In the genomic region with DNA sequence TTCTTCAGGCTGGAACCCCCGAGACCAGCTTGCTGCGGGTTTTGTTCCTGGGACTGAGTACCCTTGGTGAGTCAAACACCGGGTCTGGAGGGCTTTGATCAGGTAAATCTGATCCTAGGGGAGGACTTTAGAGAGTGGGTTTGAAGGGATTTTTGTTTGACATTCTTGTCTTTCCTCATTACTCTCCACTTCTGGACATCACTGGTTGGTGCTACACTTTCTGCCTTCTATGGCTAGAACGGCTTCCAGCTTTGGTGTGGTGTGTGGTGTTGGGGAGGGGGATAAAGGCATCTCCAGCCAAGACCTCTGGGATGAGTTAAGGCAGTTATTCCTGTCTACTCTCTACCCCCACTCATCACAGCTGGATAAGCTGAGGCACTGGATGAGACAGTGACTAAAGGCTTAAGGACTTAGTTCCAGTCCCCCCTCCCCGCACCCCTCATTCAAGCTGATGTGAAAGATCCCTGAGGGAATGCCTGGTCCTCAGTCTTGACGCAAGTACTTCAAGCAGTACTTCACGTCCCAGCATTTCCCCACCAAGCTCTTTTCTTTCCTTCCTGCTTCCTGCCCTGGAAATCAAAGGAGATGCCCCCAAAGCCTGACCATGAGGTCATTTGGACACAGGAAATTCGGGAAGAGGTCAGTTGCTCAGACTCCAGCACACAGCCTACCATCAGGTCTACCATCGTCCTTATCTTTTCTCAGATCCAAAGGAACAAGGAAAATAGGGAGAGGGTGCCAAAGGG, we compare ENCODE assay signal across 8 mouse cellular contexts. TPM values are rescaled to one million over a fixed set of nuclear protein-coding genes. Genes with fewer than 3 reads are reported as not detected.
A peak's percentile ranks its signal among the peaks of the same experiment; 100 is the strongest.
DNase-seq lines count a peak whose midpoint lies in the region; ATAC-seq and TF ChIP-seq lines count a peak whose summit lies in the region.

No protein-coding gene starts in this region.

- whole genome bisulfite sequencing in heart, adult 2 months = 37% methylated on average over 9 of the region's 9 CpGs

- H3K4me3 ChIP-seq in brown adipose tissue, adult 24 weeks (ENCODE audit: insufficient read depth, low read depth, low read length) = peak overlapping the region; percentile 90
- peak overlapping the region; percentile 71 for H3K4me3 ChIP-seq in heart, adult 2 months

- TF ChIP-seq CTCF in heart, adult 2 months (IDR thresholded peaks at IDR 0.05) = no peak

- peak overlapping the region; percentile 100 for H3K27ac ChIP-seq in brown adipose tissue, adult 24 weeks (replicated peaks; ENCODE audit: low read depth, low read length)
- H3K27ac ChIP-seq in heart, adult 2 months = peak overlapping the region; percentile 93

- no peaks in the 10 kb centered on the region for H3K27me3 ChIP-seq in heart, adult 2 months (ENCODE audit: control insufficient read depth, insufficient read depth, low read length)

- peak; percentile 93 for TF ChIP-seq EP300 in heart, adult 2 months (IDR thresholded peaks at IDR 0.05; ENCODE audit: insufficient read depth, low read depth, low read length)

- intact Hi-C loops in heart, adult 2 months (cut with DNase I) = no loop called here
- intact Hi-C loops in left cerebral cortex, postnatal 36 days (cut with DNase I) = no loop called here

- H3K4me1 ChIP-seq in brown adipose tissue, adult 24 weeks (ENCODE audit: control insufficient read depth, insufficient read depth, insufficient read length, low read length) = no peaks in the 10 kb centered on the region
- peaks cover 3% of the 10 kb centered on the region for H3K4me1 ChIP-seq in heart, adult 2 months (ENCODE audit: control insufficient read depth, insufficient read depth, low read length)

- H3K79me2 ChIP-seq in heart, adult 2 months (replicated peaks; ENCODE audit: control insufficient read depth, insufficient read depth, low read length) = no peaks in the 10 kb centered on the region

- DNase-seq in heart, adult 2 months = peak; percentile 53 to 58
- DNase-seq in kidney, adult 9 months = peak; percentile 54
- DNase-seq in lung, postnatal 14 days = peak; percentile 48
- no peak for DNase-seq in adrenal gland, adult 18-20 months (ENCODE audit: low spot score in 2 of 2)
- DNase-seq in cerebellum, adult 18-20 months = no peak
- DNase-seq in left cerebral cortex, postnatal 36 days (ENCODE audit: low spot score in 2 of 2) = no peak

- TF ChIP-seq POLR2A in heart, adult 2 months (IDR thresholded peaks at IDR 0.05; ENCODE audit: insufficient read depth, low read depth, low read length) = peak; percentile 60; the same call in 1 of the 2 replicates

- H3K9ac ChIP-seq in heart, adult 2 months (ENCODE audit: low read depth, low read length) = peak overlapping the region; percentile 83

- H3K36me3 ChIP-seq in heart, adult 2 months (ENCODE audit: control insufficient read depth, insufficient read depth, low read length) = peaks cover 10% of the 10 kb centered on the region

- no peak for ATAC-seq in megakaryocyte progenitor cell, adult 5-6 weeks (replicated peaks; ENCODE audit: poor library complexity)

RNA-seq across cellular contexts. Expression of gene Esam, which starts 0.5 kb away (rescaled TPM):
- polyA plus RNA-seq in brown adipose tissue, adult 24 weeks (2012; ENCODE audit: insufficient read depth, insufficient read length, missing spikeins) = 15.0 and 29.4 TPM in 2 replicates
- total RNA-seq in heart, adult 2 months (2021) = 10 to 100 TPM; 58.5 to 81.3 TPM
- 77.1 and 87.2 TPM in 2 replicates for polyA plus RNA-seq in heart, adult 2 months (2012; rRNA removed)
- total RNA-seq in megakaryocyte progenitor cell, adult 5-6 weeks (2015) = 0.34 and 0.94 TPM in 2 replicates
- 0.29 and 0.57 TPM in 2 replicates for total RNA-seq in megakaryocyte progenitor cell, adult 5-6 weeks (2017)
- 10 to 100 TPM; 34.6 to 38.3 TPM for total RNA-seq in adrenal gland, adult 18-20 months (2021)
- total RNA-seq in left cerebral cortex, postnatal 36 days (2021) = 10 to 100 TPM; 19.5 to 23.0 TPM

RNA-seq across cellular contexts. Expression of gene Vsig2, which starts 10.7 kb away (rescaled TPM):
- polyA plus RNA-seq in brown adipose tissue, adult 24 weeks (2012; ENCODE audit: insufficient read depth, insufficient read length, missing spikeins) = 2.1 and 5.7 TPM in 2 replicates
- total RNA-seq in heart, adult 2 months (2021) = 1 to 10 TPM; 2.5 to 4.9 TPM
- polyA plus RNA-seq in heart, adult 2 months (2012; rRNA removed) = 16.0 and 21.1 TPM in 2 replicates
- total RNA-seq in megakaryocyte progenitor cell, adult 5-6 weeks (2015) = not detected in 2 replicates
- not detected in 2 replicates for total RNA-seq in megakaryocyte progenitor cell, adult 5-6 weeks (2017)
- 1 to 10 TPM; 2.1 to 2.8 TPM for total RNA-seq in adrenal gland, adult 18-20 months (2021)
- total RNA-seq in left cerebral cortex, postnatal 36 days (2021) = 1 to 10 TPM; 1.4 to 4.1 TPM

RNA-seq across cellular contexts. Expression of gene Nrgn, which starts 24.3 kb away (rescaled TPM):
- 4.5 TPM in 1 of 2 replicates, not detected in the other for polyA plus RNA-seq in brown adipose tissue, adult 24 weeks (2012; ENCODE audit: insufficient read depth, insufficient read length, missing spikeins)
- 10 to 100 TPM in 1 of 2 experiments, 1 to 10 TPM in 1; 4.0 to 27.2 TPM for total RNA-seq in heart, adult 2 months (2021)
- 8.6 and 21.7 TPM in 2 replicates for polyA plus RNA-seq in heart, adult 2 months (2012; rRNA removed)
- total RNA-seq in megakaryocyte progenitor cell, adult 5-6 weeks (2015) = 4.4 and 9.6 TPM in 2 replicates
- total RNA-seq in megakaryocyte progenitor cell, adult 5-6 weeks (2017) = 0.54 and 3.5 TPM in 2 replicates
- total RNA-seq in adrenal gland, adult 18-20 months (2021) = 1 to 10 TPM; 1.7 to 3.5 TPM
- total RNA-seq in left cerebral cortex, postnatal 36 days (2021) = 1,000 to 10,000 TPM; 1,855 to 2,522 TPM

RNA-seq across cellular contexts. Expression of gene Siae, which starts 27.1 kb away (rescaled TPM):
- polyA plus RNA-seq in brown adipose tissue, adult 24 weeks (2012; ENCODE audit: insufficient read depth, insufficient read length, missing spikeins) = 11.7 and 12.1 TPM in 2 replicates
- total RNA-seq in heart, adult 2 months (2021) = 1 to 10 TPM; 7.7 to 8.2 TPM
- polyA plus RNA-seq in heart, adult 2 months (2012; rRNA removed) = 7.7 and 18.7 TPM in 2 replicates
- 13.4 and 16.9 TPM in 2 replicates for total RNA-seq in megakaryocyte progenitor cell, adult 5-6 weeks (2015)
- 9.4 and 11.8 TPM in 2 replicates for total RNA-seq in megakaryocyte progenitor cell, adult 5-6 weeks (2017)
- 10 to 100 TPM; 16.2 to 17.7 TPM for total RNA-seq in adrenal gland, adult 18-20 months (2021)
- total RNA-seq in left cerebral cortex, postnatal 36 days (2021) = 10 to 100 TPM; 18.3 to 19.7 TPM

RNA-seq across cellular contexts. Expression of gene Msantd2, which starts 39.3 kb away (rescaled TPM):
- polyA plus RNA-seq in brown adipose tissue, adult 24 weeks (2012; ENCODE audit: insufficient read depth, insufficient read length, missing spikeins) = 3.8 and 10.4 TPM in 2 replicates
- total RNA-seq in heart, adult 2 months (2021) = 1 to 10 TPM; 6.4 to 7.1 TPM
- 10.7 and 12.8 TPM in 2 replicates for polyA plus RNA-seq in heart, adult 2 months (2012; rRNA removed)
- 14.8 and 18.3 TPM in 2 replicates for total RNA-seq in megakaryocyte progenitor cell, adult 5-6 weeks (2015)
- total RNA-seq in megakaryocyte progenitor cell, adult 5-6 weeks (2017) = 21.9 and 40.8 TPM in 2 replicates
- 10 to 100 TPM; 21.1 to 24.0 TPM for total RNA-seq in adrenal gland, adult 18-20 months (2021)
- total RNA-seq in left cerebral cortex, postnatal 36 days (2021) = 10 to 100 TPM; 18.8 to 26.6 TPM

Comparison
In these comparisons a context has a peak if more than half of its experiments do, and no peak if none do; other contexts are left out.
1. DNase-seq: peak in heart, adult 2 months (2 of 2), kidney, adult 9 months (single experiment) and lung, postnatal 14 days (single experiment); none in adrenal gland, adult 18-20 months (0 of 2), cerebellum, adult 18-20 months (0 of 2) and left cerebral cortex, postnatal 36 days (0 of 2).
2. RNA of gene Esam, which starts 0.5 kb away (total RNA-seq): 58.5 to 81.3 TPM in heart, adult 2 months, 34.6 to 38.3 TPM in adrenal gland, adult 18-20 months and 19.5 to 23.0 TPM in left cerebral cortex, postnatal 36 days; 0.29 to 0.94 TPM in megakaryocyte progenitor cell, adult 5-6 weeks; every median in the first group is over 10 times any median in the second.
3. RNA of gene Nrgn, which starts 24.3 kb away (total RNA-seq): 1,855 to 2,522 TPM in left cerebral cortex, postnatal 36 days; 4.0 to 27.2 TPM in heart, adult 2 months, 0.54 to 9.6 TPM in megakaryocyte progenitor cell, adult 5-6 weeks and 1.7 to 3.5 TPM in adrenal gland, adult 18-20 months; every median in the first group is over 10 times any median in the second.